Mouse (Mus musculus) lung, adult 2 months (tissue): ENCODE data around the gene Eefsec.

Source experiments
- CTCF ChIP-seq: fragments of 200-500 bp; IDR thresholded peaks from 2 replicates; pipeline ENCODE4 v1.5.1; 2011; ENCODE audit warnings: mild to moderate bottlenecking, low read length, control low read depth; ENCODE audit not compliant: insufficient read depth
- POLR2A ChIP-seq: fragments of 200-500 bp; IDR thresholded peaks from 2 replicates; pipeline ENCODE4 v1.6.1; 2011; ENCODE audit warnings: low read depth, mild to moderate bottlenecking, control low read depth, low read length, borderline replicate concordance; ENCODE audit errors: extremely low read depth

DNA sequence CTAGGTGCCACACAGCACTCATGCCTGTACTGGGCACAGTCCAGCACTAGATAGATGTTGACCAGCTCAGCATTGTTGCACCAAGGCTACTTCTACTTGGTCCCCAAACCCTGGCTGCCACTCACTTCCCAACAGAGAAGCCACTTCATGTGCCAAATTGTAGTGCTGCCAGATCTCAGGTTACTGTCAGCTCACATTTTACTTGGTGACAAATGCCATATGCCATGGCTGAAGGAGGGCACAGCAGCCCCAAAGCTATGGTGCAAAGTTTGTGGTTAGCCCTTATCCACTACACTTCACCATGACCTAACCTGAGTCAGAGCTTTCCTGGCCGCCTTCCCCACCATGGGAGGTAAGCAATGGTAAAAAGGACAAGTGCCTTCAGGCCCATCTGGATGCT, 99.6 kb downstream of the Eefsec start:
- TF ChIP-seq POLR2A (no peak), CTCF (no peak)
